Mouse (Mus musculus): ENCODE measurements around the gene Auts2. TPM values are rescaled to one million over a fixed set of nuclear protein-coding genes. Genes with fewer than 3 reads are reported as not detected.

Gene Auts2
- polyA plus RNA-seq, 1 experiment from 2014 or later = 90.6 TPM

GRCm38 (mm10) chr5:132067750-132068739 is 475.1 kb downstream of the Auts2 start:
- H3K4me3 ChIP-seq = no peak overlapping the region
- no peak for ATAC-seq (ENCODE audit: low FRiP score)
- no peak overlapping the region for H3K27ac ChIP-seq

GRCm38 (mm10) chr5:132060116-132060515 is 483.0 kb downstream of the Auts2 start:
- 0 out of 2 replicates have a peak, but pooled peaks cover 3% of the 10 kb centered on the region for H3K9me3 ChIP-seq (replicated peaks)
- H3K36me3 ChIP-seq = no peaks in the 10 kb centered on the region
- 89% methylated on average over 6 of the region's 6 CpGs for WGBS
- no peaks in the 10 kb centered on the region for H3K27me3 ChIP-seq
- no peak for ATAC-seq (ENCODE audit: low FRiP score)
- H3K9ac ChIP-seq = no peak overlapping the region
- no peak overlapping the region for H3K4me2 ChIP-seq (replicated peaks)
- H3K4me1 ChIP-seq = no peaks in the 10 kb centered on the region
- no peak overlapping the region for H3K27ac ChIP-seq
- no peak overlapping the region for H3K4me3 ChIP-seq

More at GRCm38 (mm10) chr5:132067750-132068739, 475.1 kb downstream of the Auts2 start:
- no peak overlapping the region for H3K4me2 ChIP-seq (replicated peaks)
- no peaks in the 10 kb centered on the region for H3K9me3 ChIP-seq (replicated peaks)
- WGBS = 71% methylated on average over 10 of the region's 10 CpGs
- peaks cover 23% of the 10 kb centered on the region for H3K4me1 ChIP-seq
- H3K9ac ChIP-seq = no peak overlapping the region
- H3K36me3 ChIP-seq = no peaks in the 10 kb centered on the region
- H3K27me3 ChIP-seq = no peaks in the 10 kb centered on the region

- ATAC-seq (ENCODE audit: low FRiP score) = no peak
These were observed 490.5 kb downstream of the Auts2 start for GRCm38 (mm10) chr5:132052637-132053036.

GRCm38 (mm10) chr5:132039584-132039983 is 503.6 kb downstream of the Auts2 start:
- Histone ChIP-seq H3K36me3 (no peaks in the 10 kb centered on the region), H3K4me3 (no peak overlapping the region), H3K9ac (no peak overlapping the region), H3K27me3 (no peaks in the 10 kb centered on the region), H3K27ac (no peak overlapping the region), H3K4me1 (peaks cover under 1% of the 10 kb centered on the region; the same call in 1 of the 2 replicates), H3K9me3 (replicated peaks) (no peaks in the 10 kb centered on the region), H3K4me2 (replicated peaks) (no peak overlapping the region)
- ATAC-seq (ENCODE audit: low FRiP score) = no peak
- 93% methylated on average over 6 of the region's 6 CpGs for whole genome bisulfite sequencing

More at GRCm38 (mm10) chr5:132052637-132053036, 490.5 kb downstream of the Auts2 start:
- Histone ChIP-seq H3K4me3 (no peak overlapping the region), H3K9me3 (replicated peaks) (no peaks in the 10 kb centered on the region), H3K27ac (no peak overlapping the region), H3K36me3 (no peaks in the 10 kb centered on the region), H3K4me1 (no peaks in the 10 kb centered on the region; the same call in 1 of the 2 replicates), H3K4me2 (replicated peaks) (no peak overlapping the region), H3K9ac (no peak overlapping the region), H3K27me3 (no peaks in the 10 kb centered on the region)
- 69% methylated on average over 13 of the region's 13 CpGs for WGBS

GRCm38 (mm10) chr5:132033491-132034350 is 509.4 kb downstream of the Auts2 start:
- 54% methylated on average over 15 of the region's 15 CpGs for WGBS
- Histone ChIP-seq H3K27ac (peak overlapping the region; percentile 81), H3K9me3 (replicated peaks) (no peaks in the 10 kb centered on the region), H3K36me3 (no peaks in the 10 kb centered on the region), H3K4me2 (replicated peaks) (peak overlapping the region; percentile 26; the same call in 1 of the 2 replicates), H3K4me3 (no peak overlapping the region), H3K27me3 (no peaks in the 10 kb centered on the region), H3K9ac (no peak overlapping the region), H3K4me1 (peaks cover 29% of the 10 kb centered on the region)
- peak; percentile 83 for ATAC-seq (ENCODE audit: low FRiP score)

- H3K4me2 ChIP-seq (replicated peaks) = no peak overlapping the region
- ATAC-seq (ENCODE audit: low FRiP score) = no peak
These were observed 512.1 kb downstream of the Auts2 start for GRCm38 (mm10) chr5:132030941-132031531.

GRCm38 (mm10) chr5:132029638-132030037 is 513.5 kb downstream of the Auts2 start:
- Histone ChIP-seq H3K9ac (no peak overlapping the region), H3K4me3 (no peak overlapping the region), H3K27me3 (no peaks in the 10 kb centered on the region), H3K4me2 (replicated peaks) (no peak overlapping the region), H3K27ac (no peak overlapping the region), H3K36me3 (no peaks in the 10 kb centered on the region), H3K4me1 (peaks cover 29% of the 10 kb centered on the region), H3K9me3 (replicated peaks) (no peaks in the 10 kb centered on the region)
- WGBS = 73% methylated on average over 11 of the region's 11 CpGs
- ATAC-seq (ENCODE audit: low FRiP score) = no peak

More at GRCm38 (mm10) chr5:132030941-132031531, 512.1 kb downstream of the Auts2 start:
- no peak overlapping the region for H3K9ac ChIP-seq
- H3K4me1 ChIP-seq = peaks cover 29% of the 10 kb centered on the region
- peak overlapping the region; percentile 53; the same call in 1 of the 2 replicates for H3K27ac ChIP-seq
- 45% methylated on average over 15 of the region's 15 CpGs for WGBS
- H3K36me3 ChIP-seq = no peaks in the 10 kb centered on the region
- H3K27me3 ChIP-seq = no peaks in the 10 kb centered on the region
- H3K4me3 ChIP-seq = no peak overlapping the region
- no peaks in the 10 kb centered on the region for H3K9me3 ChIP-seq (replicated peaks)

GRCm38 (mm10) chr5:132029038-132029437 is 514.1 kb downstream of the Auts2 start:
- H3K4me2 ChIP-seq (replicated peaks) = no peak overlapping the region
- ATAC-seq (ENCODE audit: low FRiP score) = no peak
- 79% methylated on average over 12 of the region's 12 CpGs for WGBS
- H3K4me3 ChIP-seq = no peak overlapping the region
- no peaks in the 10 kb centered on the region for H3K9me3 ChIP-seq (replicated peaks)
- no peak overlapping the region for H3K27ac ChIP-seq
- H3K27me3 ChIP-seq = no peaks in the 10 kb centered on the region
- no peak overlapping the region for H3K9ac ChIP-seq
- H3K36me3 ChIP-seq = no peaks in the 10 kb centered on the region
- peaks cover 25% of the 10 kb centered on the region for H3K4me1 ChIP-seq

GRCm38 (mm10) chr5:132027859-132028498 is 515.2 kb downstream of the Auts2 start:
- no peak overlapping the region for H3K4me2 ChIP-seq (replicated peaks)
- H3K27me3 ChIP-seq = no peaks in the 10 kb centered on the region
- H3K9ac ChIP-seq = no peak overlapping the region
- H3K9me3 ChIP-seq (replicated peaks) = no peaks in the 10 kb centered on the region
- no peak overlapping the region for H3K4me3 ChIP-seq
- no peak for ATAC-seq (ENCODE audit: low FRiP score)
- no peak overlapping the region for H3K27ac ChIP-seq
- 88% methylated on average over 5 of the region's 5 CpGs for WGBS
- H3K36me3 ChIP-seq = no peaks in the 10 kb centered on the region
- peaks cover 15% of the 10 kb centered on the region for H3K4me1 ChIP-seq

- no peak for ATAC-seq (ENCODE audit: low FRiP score)
- whole genome bisulfite sequencing = 70% methylated on average over 7 of the region's 7 CpGs
- H3K27me3 ChIP-seq = no peaks in the 10 kb centered on the region
- no peaks in the 10 kb centered on the region for H3K9me3 ChIP-seq (replicated peaks)
- no peak overlapping the region for H3K4me2 ChIP-seq (replicated peaks)
- H3K27ac ChIP-seq = no peak overlapping the region
- H3K36me3 ChIP-seq = no peaks in the 10 kb centered on the region
- peaks cover 8% of the 10 kb centered on the region for H3K4me1 ChIP-seq
- no peak overlapping the region for H3K4me3 ChIP-seq
- no peak overlapping the region for H3K9ac ChIP-seq
These were observed 529.8 kb downstream of the Auts2 start for GRCm38 (mm10) chr5:132013296-132013695.

- ATAC-seq (ENCODE audit: low FRiP score) = no peak
- Histone ChIP-seq H3K4me1 (peaks cover 10% of the 10 kb centered on the region), H3K9me3 (replicated peaks) (no peaks in the 10 kb centered on the region), H3K4me2 (replicated peaks) (no peak overlapping the region), H3K36me3 (no peaks in the 10 kb centered on the region), H3K4me3 (no peak overlapping the region), H3K27me3 (no peaks in the 10 kb centered on the region), H3K9ac (no peak overlapping the region), H3K27ac (no peak overlapping the region)
These were observed 531.3 kb downstream of the Auts2 start for GRCm38 (mm10) chr5:132011795-132012194.
